Mouse (Mus musculus) spleen, adult 2 months (tissue): ENCODE results near the gene Capn7. TPM values are rescaled to one million over a fixed set of nuclear protein-coding genes. Genes with fewer than 3 reads are reported as not detected.

ENCODE experiments used
- DNase-seq, 2 experiments: peaks; one replicate each; pipeline versions ENCODE4 v3.0.0 to v3.0.0-alpha.2; 2012 to 2021; ENCODE audit warnings: low spot score in 2 of 2, low read depth in 1 of 2
- H3K27ac ChIP-seq: fragments of 200-500 bp; 2 replicates; pipeline ENCODE4 v1.5.1; 2012; ENCODE audit warnings: low read length, inconsistent platforms; ENCODE audit not compliant: insufficient read depth
- H3K27me3 ChIP-seq: fragments of 200-500 bp; 2 replicates; pipeline ENCODE4 v1.6.1; 2012; ENCODE audit warnings: mild to moderate bottlenecking, moderate library complexity, low read length, inconsistent platforms; ENCODE audit not compliant: control insufficient read depth, insufficient read depth
- H3K36me3 ChIP-seq: fragments of 200-500 bp; 2 replicates; pipeline ENCODE4 v1.6.1; 2012; ENCODE audit warnings: mild to moderate bottlenecking, low read length, inconsistent platforms; ENCODE audit not compliant: control insufficient read depth, insufficient read depth
- H3K4me1 ChIP-seq: fragments of 200-500 bp; 2 replicates; pipeline ENCODE4 v1.6.1; 2011; ENCODE audit warnings: inconsistent platforms; ENCODE audit not compliant: control insufficient read depth, insufficient read depth, insufficient read length
- H3K4me3 ChIP-seq: fragments of 200-500 bp; 2 replicates; pipeline ENCODE4 v1.5.1; 2011; ENCODE audit warnings: mild to moderate bottlenecking, inconsistent platforms; ENCODE audit not compliant: insufficient read depth, insufficient read length; ENCODE audit errors: extremely low read depth
- CTCF ChIP-seq: fragments of 200-500 bp; IDR thresholded peaks from 2 replicates; pipeline ENCODE4 v1.5.1; 2011; ENCODE audit warnings: mild to moderate bottlenecking, inconsistent platforms; ENCODE audit not compliant: insufficient read depth, insufficient read length, insufficient replicate concordance; ENCODE audit errors: extremely low read depth
- POLR2A ChIP-seq: fragments of 200-500 bp; IDR thresholded peaks from 2 replicates; pipeline ENCODE4 v1.6.1; 2011; ENCODE audit warnings: low read depth, low read length, inconsistent platforms
- WGBS: fragments of 180-500 bp; shearing (Covaris S2); methylation state at CpG from one replicate; pipeline ENCODE4 v1.1.7; 2018; 5-methylcytosine and 5-hydroxymethylcytosine counted together
- polyA plus RNA-seq: library from polyadenylated mRNA; depleted of rRNA; stranded (reverse); fragments of >200 nt; gene quantifications from 2 replicates; pipeline ENCODE4 v1.2.3, GENCODE M21; 2012

The Capn7 gene
- polyA plus RNA-seq, 1 experiment: 7.8 TPM

- Histone ChIP-seq H3K4me1 (peaks cover 86% of the 10 kb centered on the region; the same call in 1 of the 2 replicates), H3K27ac (peak overlapping the region; percentile 80), H3K36me3 (peaks cover 14% of the 10 kb centered on the region), H3K4me3 (no peak overlapping the region), H3K27me3 (no peaks in the 10 kb centered on the region)
- WGBS: 77% methylated on average over 10 of the region's 10 CpGs
- no peak for TF ChIP-seq POLR2A
- no peak for TF ChIP-seq CTCF
- no peak for DNase-seq
Observed at GRCm38 (mm10) chr14:31412651-31413056, 76.2 kb downstream of the Capn7 start.

- H3K4me3 ChIP-seq: no peak overlapping the region
- DNase-seq: no peak
- H3K27ac ChIP-seq: peak overlapping the region; percentile 93
- H3K36me3 ChIP-seq: peaks cover 17% of the 10 kb centered on the region
- WGBS: 19% methylated on average over 6 of the region's 6 CpGs
- no peak for TF ChIP-seq POLR2A
- no peak for TF ChIP-seq CTCF
- no peaks in the 10 kb centered on the region for H3K27me3 ChIP-seq
- peaks cover 79% of the 10 kb centered on the region; the same call in 1 of the 2 replicates for H3K4me1 ChIP-seq
Observed at GRCm38 (mm10) chr14:31413475-31414086, 77.1 kb downstream of the Capn7 start.

GRCm38 (mm10) chr14:31414235-31414966 is 78.0 kb downstream of the Capn7 start:
- 44% methylated on average over 10 of the region's 10 CpGs for WGBS
- no peak for DNase-seq
- Histone ChIP-seq H3K27ac (peak overlapping the region; percentile 93), H3K27me3 (no peaks in the 10 kb centered on the region), H3K4me3 (no peak overlapping the region), H3K4me1 (peaks cover 77% of the 10 kb centered on the region), H3K36me3 (peaks cover 15% of the 10 kb centered on the region)
- TF ChIP-seq CTCF (no peak), POLR2A (no peak)

GRCm38 (mm10) chr14:31414967-31415376 is 78.5 kb downstream of the Capn7 start:
- 65% methylated on average over 7 of the region's 7 CpGs for WGBS
- H3K27ac ChIP-seq: peak overlapping the region; percentile 93

GRCm38 (mm10) chr14:31416411-31416810 is 80.0 kb downstream of the Capn7 start:
- TF ChIP-seq CTCF (no peak), POLR2A (no peak)
- peak; percentile 66 to 78 for DNase-seq
- H3K4me3 ChIP-seq: no peak overlapping the region
- H3K27ac ChIP-seq: peak overlapping the region; percentile 98
- 38% methylated on average over 3 of the region's 3 CpGs for WGBS
- H3K4me1 ChIP-seq: peaks cover 74% of the 10 kb centered on the region
- peaks cover 13% of the 10 kb centered on the region for H3K36me3 ChIP-seq
- H3K27me3 ChIP-seq: no peaks in the 10 kb centered on the region

More at GRCm38 (mm10) chr14:31414967-31415376, 78.5 kb downstream of the Capn7 start:
- Histone ChIP-seq H3K4me1 (peaks cover 77% of the 10 kb centered on the region), H3K36me3 (peaks cover 14% of the 10 kb centered on the region), H3K27me3 (no peaks in the 10 kb centered on the region), H3K4me3 (no peak overlapping the region)
- no peak for DNase-seq
- TF ChIP-seq CTCF (no peak), POLR2A (no peak)

- WGBS: 61% methylated on average over 16 of the region's 16 CpGs
- TF ChIP-seq CTCF (no peak), POLR2A (no peak)
- H3K36me3 ChIP-seq: peaks cover 17% of the 10 kb centered on the region
- peak overlapping the region; percentile 98 for H3K27ac ChIP-seq
- no peak overlapping the region for H3K4me3 ChIP-seq
- no peak for DNase-seq
- no peaks in the 10 kb centered on the region for H3K27me3 ChIP-seq
- peaks cover 77% of the 10 kb centered on the region for H3K4me1 ChIP-seq
Observed at GRCm38 (mm10) chr14:31416835-31417549, 80.6 kb downstream of the Capn7 start.

GRCm38 (mm10) chr14:31419279-31419678 is 82.8 kb downstream of the Capn7 start:
- Histone ChIP-seq H3K4me3 (no peak overlapping the region), H3K27ac (peak overlapping the region; percentile 91), H3K36me3 (peaks cover 16% of the 10 kb centered on the region; the same call in 1 of the 2 replicates), H3K27me3 (no peaks in the 10 kb centered on the region), H3K4me1 (peaks cover 72% of the 10 kb centered on the region)
- TF ChIP-seq CTCF (no peak), POLR2A (no peak)
- 72% methylated on average over 4 of the region's 4 CpGs for WGBS
- no peak for DNase-seq
